Mouse (Mus musculus): ENCODE results near the gene Ddc. TPM values are rescaled to one million over a fixed set of nuclear protein-coding genes. Genes with fewer than 3 reads are reported as not detected.

Gene Ddc
- polyA plus RNA-seq, 1 experiment from 2014 or later, result 6.2 TPM

GRCm38 (mm10) chr11:11805951-11806350, 92.0 kb downstream of the Ddc start:
- WGBS, result 97% methylated on average over 4 of the region's 4 CpGs
- Histone ChIP-seq H3K36me3 (peaks cover 59% of the 10 kb centered on the region), H3K27ac (no peak overlapping the region), H3K27me3 (ENCODE audit: low read depth, poor library complexity, severe bottlenecking) (no peaks in the 10 kb centered on the region), H3K4me1 (peaks cover 22% of the 10 kb centered on the region), H3K9me3 (replicated peaks) (no peaks in the 10 kb centered on the region), H3K4me3 (no peak overlapping the region)
- DNase-seq (ENCODE audit: low spot score), result no peak

- WGBS, result 89% methylated on average over 5 of the region's 5 CpGs
- Histone ChIP-seq H3K4me1 (peaks cover 9% of the 10 kb centered on the region), H3K4me3 (no peak overlapping the region), H3K27ac (no peak overlapping the region), H3K27me3 (ENCODE audit: low read depth, poor library complexity, severe bottlenecking) (no peaks in the 10 kb centered on the region), H3K36me3 (peaks cover 74% of the 10 kb centered on the region), H3K9me3 (replicated peaks) (no peaks in the 10 kb centered on the region)
- DNase-seq (ENCODE audit: low spot score), result no peak
Measured at GRCm38 (mm10) chr11:11804421-11804820, 93.5 kb downstream of the Ddc start.

- Histone ChIP-seq H3K4me3 (no peak overlapping the region), H3K27me3 (ENCODE audit: low read depth, poor library complexity, severe bottlenecking) (no peaks in the 10 kb centered on the region), H3K9me3 (replicated peaks) (no peaks in the 10 kb centered on the region), H3K36me3 (peaks cover 99% of the 10 kb centered on the region), H3K4me1 (no peaks in the 10 kb centered on the region), H3K27ac (no peak overlapping the region)
- 94% methylated on average over 9 of the region's 9 CpGs for WGBS
- DNase-seq (ENCODE audit: low spot score), result no peak
Measured at GRCm38 (mm10) chr11:11801067-11801466, 96.9 kb downstream of the Ddc start.

- Histone ChIP-seq H3K27ac (no peak overlapping the region), H3K36me3 (peaks cover 97% of the 10 kb centered on the region), H3K4me1 (no peaks in the 10 kb centered on the region), H3K4me3 (no peak overlapping the region), H3K27me3 (ENCODE audit: low read depth, poor library complexity, severe bottlenecking) (no peaks in the 10 kb centered on the region), H3K9me3 (replicated peaks) (no peaks in the 10 kb centered on the region)
- 96% methylated on average over 3 of the region's 3 CpGs for WGBS
- DNase-seq (ENCODE audit: low spot score), result no peak
Measured at GRCm38 (mm10) chr11:11800304-11800703, 97.6 kb downstream of the Ddc start.

GRCm38 (mm10) chr11:11798690-11799089, 99.3 kb downstream of the Ddc start:
- Histone ChIP-seq H3K27ac (no peak overlapping the region), H3K36me3 (peaks cover 82% of the 10 kb centered on the region), H3K9me3 (replicated peaks) (no peaks in the 10 kb centered on the region), H3K4me1 (no peaks in the 10 kb centered on the region), H3K27me3 (ENCODE audit: low read depth, poor library complexity, severe bottlenecking) (no peaks in the 10 kb centered on the region), H3K4me3 (no peak overlapping the region)
- DNase-seq (ENCODE audit: low spot score), result no peak
- 96% methylated on average over 1 of the region's 1 CpGs for WGBS

- 52% methylated on average over 1 of the region's 1 CpGs for WGBS
- Histone ChIP-seq H3K27ac (no peak overlapping the region), H3K4me1 (no peaks in the 10 kb centered on the region), H3K27me3 (ENCODE audit: low read depth, poor library complexity, severe bottlenecking) (no peaks in the 10 kb centered on the region), H3K4me3 (no peak overlapping the region), H3K9me3 (replicated peaks) (no peaks in the 10 kb centered on the region), H3K36me3 (peaks cover 41% of the 10 kb centered on the region)
- DNase-seq (ENCODE audit: low spot score), result no peak
Measured at GRCm38 (mm10) chr11:11794626-11795025, 103.3 kb downstream of the Ddc start.

GRCm38 (mm10) chr11:11788521-11788974, 109.4 kb downstream of the Ddc start:
- peak; percentile 87 for DNase-seq (ENCODE audit: low spot score)
- WGBS, result under 1% methylated on average over 8 of the region's 8 CpGs
- no peak overlapping the region for H3K27ac ChIP-seq
- H3K4me3 ChIP-seq, result peak overlapping the region; percentile 25
- H3K36me3 ChIP-seq, result no peaks in the 10 kb centered on the region
- H3K27me3 ChIP-seq (ENCODE audit: low read depth, poor library complexity, severe bottlenecking), result no peaks in the 10 kb centered on the region
- H3K4me1 ChIP-seq, result no peaks in the 10 kb centered on the region
- no peaks in the 10 kb centered on the region for H3K9me3 ChIP-seq (replicated peaks)

GRCm38 (mm10) chr11:11785457-11785856, 112.5 kb downstream of the Ddc start:
- Histone ChIP-seq H3K27ac (no peak overlapping the region), H3K36me3 (no peaks in the 10 kb centered on the region), H3K27me3 (ENCODE audit: low read depth, poor library complexity, severe bottlenecking) (no peaks in the 10 kb centered on the region), H3K9me3 (replicated peaks) (no peaks in the 10 kb centered on the region), H3K4me3 (no peak overlapping the region), H3K4me1 (no peaks in the 10 kb centered on the region)
- DNase-seq (ENCODE audit: low spot score), result no peak
- WGBS, result 67% methylated on average over 6 of the region's 6 CpGs

- Histone ChIP-seq H3K9me3 (replicated peaks) (no peaks in the 10 kb centered on the region), H3K27ac (no peak overlapping the region), H3K27me3 (ENCODE audit: low read depth, poor library complexity, severe bottlenecking) (no peaks in the 10 kb centered on the region), H3K36me3 (no peaks in the 10 kb centered on the region), H3K4me1 (no peaks in the 10 kb centered on the region), H3K4me3 (no peak overlapping the region)
- DNase-seq (ENCODE audit: low spot score), result no peak
- WGBS, result 89% methylated on average over 8 of the region's 8 CpGs
Measured at GRCm38 (mm10) chr11:11781728-11782127, 116.2 kb downstream of the Ddc start.

GRCm38 (mm10) chr11:11778345-11778744, 119.6 kb downstream of the Ddc start:
- H3K27me3 ChIP-seq (ENCODE audit: low read depth, poor library complexity, severe bottlenecking), result no peaks in the 10 kb centered on the region
- H3K36me3 ChIP-seq, result no peaks in the 10 kb centered on the region
- WGBS, result 97% methylated on average over 6 of the region's 6 CpGs
- H3K4me1 ChIP-seq, result no peaks in the 10 kb centered on the region
- H3K4me3 ChIP-seq, result no peak overlapping the region
- no peaks in the 10 kb centered on the region for H3K9me3 ChIP-seq (replicated peaks)
- H3K27ac ChIP-seq, result no peak overlapping the region
- no peak for DNase-seq (ENCODE audit: low spot score)

GRCm38 (mm10) chr11:11777796-11778195, 120.1 kb downstream of the Ddc start:
- no peaks in the 10 kb centered on the region for H3K27me3 ChIP-seq (ENCODE audit: low read depth, poor library complexity, severe bottlenecking)
- H3K4me3 ChIP-seq, result no peak overlapping the region
- DNase-seq (ENCODE audit: low spot score), result no peak
- 84% methylated on average over 2 of the region's 2 CpGs for WGBS
- no peaks in the 10 kb centered on the region for H3K9me3 ChIP-seq (replicated peaks)
- no peaks in the 10 kb centered on the region for H3K4me1 ChIP-seq
- H3K27ac ChIP-seq, result no peak overlapping the region
- no peaks in the 10 kb centered on the region for H3K36me3 ChIP-seq

GRCm38 (mm10) chr11:11777246-11777645, 120.7 kb downstream of the Ddc start:
- Histone ChIP-seq H3K4me3 (no peak overlapping the region), H3K27ac (no peak overlapping the region), H3K4me1 (no peaks in the 10 kb centered on the region), H3K27me3 (ENCODE audit: low read depth, poor library complexity, severe bottlenecking) (no peaks in the 10 kb centered on the region), H3K36me3 (no peaks in the 10 kb centered on the region), H3K9me3 (replicated peaks) (no peaks in the 10 kb centered on the region)
- WGBS, result 83% methylated on average over 3 of the region's 3 CpGs
- no peak for DNase-seq (ENCODE audit: low spot score)

- Histone ChIP-seq H3K27ac (no peak overlapping the region), H3K9me3 (replicated peaks) (no peaks in the 10 kb centered on the region), H3K4me1 (no peaks in the 10 kb centered on the region), H3K4me3 (no peak overlapping the region), H3K27me3 (ENCODE audit: low read depth, poor library complexity, severe bottlenecking) (no peaks in the 10 kb centered on the region), H3K36me3 (no peaks in the 10 kb centered on the region)
- DNase-seq (ENCODE audit: low spot score), result no peak
- WGBS, result 87% methylated on average over 7 of the region's 7 CpGs
Measured at GRCm38 (mm10) chr11:11776822-11777174, 121.1 kb downstream of the Ddc start.

GRCm38 (mm10) chr11:11776071-11776821, 121.7 kb downstream of the Ddc start:
- WGBS, result 73% methylated on average over 4 of the region's 4 CpGs

More at GRCm38 (mm10) chr11:11776071-11776821, 121.7 kb downstream of the Ddc start:
- Histone ChIP-seq H3K27ac (no peak overlapping the region), H3K4me3 (no peak overlapping the region), H3K9me3 (replicated peaks) (no peaks in the 10 kb centered on the region), H3K27me3 (ENCODE audit: low read depth, poor library complexity, severe bottlenecking) (no peaks in the 10 kb centered on the region), H3K36me3 (no peaks in the 10 kb centered on the region), H3K4me1 (no peaks in the 10 kb centered on the region)
- no peak for DNase-seq (ENCODE audit: low spot score)

All from limb, embryonic 10.5 days (tissue).